Mouse (Mus musculus) right cerebral cortex, postnatal 25 days (tissue): ENCODE results near the gene Tmem200b.
A peak's percentile ranks its signal among the peaks of the same experiment; 100 is the strongest.

ENCODE experiments used
- DNase-seq: peaks from one replicate; pipeline ENCODE4 v3.0.0; 2022

Tmem200b gene

DNA sequence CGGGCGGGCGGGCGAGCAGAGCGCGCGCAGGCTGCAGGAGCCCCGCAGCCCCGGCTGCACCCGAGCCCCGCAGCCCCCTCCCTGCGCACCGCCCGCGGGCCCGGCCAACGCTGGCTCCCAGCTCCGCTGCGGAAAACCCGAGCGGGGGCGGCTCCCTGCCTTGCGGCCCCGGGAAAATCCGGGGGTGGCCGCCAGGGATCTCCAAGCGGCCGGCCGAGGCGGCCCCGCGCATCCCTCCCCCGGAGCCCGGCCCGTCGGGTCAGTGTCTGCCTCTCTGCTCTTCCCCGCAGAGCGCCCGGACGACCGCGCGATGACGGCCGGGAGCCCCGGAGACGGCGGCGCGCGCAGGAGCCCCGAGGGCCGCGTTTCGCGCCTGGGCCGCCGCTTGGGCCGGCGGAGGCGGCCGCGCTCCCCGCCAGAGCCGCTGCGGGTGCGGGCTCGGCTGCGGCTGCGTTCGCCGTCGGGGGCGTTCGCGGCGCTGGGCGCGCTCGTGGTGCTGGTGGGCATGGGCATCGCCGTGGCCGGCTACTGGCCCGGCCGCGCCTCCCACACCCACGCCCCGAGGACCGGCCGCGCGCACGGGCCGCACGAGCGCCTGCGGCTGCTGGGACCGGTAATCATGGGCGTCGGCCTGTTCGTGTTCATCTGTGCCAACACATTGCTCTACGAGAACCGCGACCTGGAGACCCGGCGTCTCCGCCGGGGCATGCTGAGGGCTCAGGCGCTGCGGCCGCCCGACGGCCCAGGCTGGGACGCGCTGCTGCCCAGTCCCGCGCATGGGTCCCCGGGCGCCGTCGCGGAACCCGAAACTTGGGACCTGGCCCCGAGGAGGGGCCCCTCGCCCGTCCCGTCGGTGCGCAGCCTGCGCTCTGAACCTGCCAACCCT is at the start of gene Tmem200b:
Gene Tmem200b (plus strand): TSS at position 311 of the 886 bp plus-strand sequence.
- DNase-seq: peak; percentile 56

DNA sequence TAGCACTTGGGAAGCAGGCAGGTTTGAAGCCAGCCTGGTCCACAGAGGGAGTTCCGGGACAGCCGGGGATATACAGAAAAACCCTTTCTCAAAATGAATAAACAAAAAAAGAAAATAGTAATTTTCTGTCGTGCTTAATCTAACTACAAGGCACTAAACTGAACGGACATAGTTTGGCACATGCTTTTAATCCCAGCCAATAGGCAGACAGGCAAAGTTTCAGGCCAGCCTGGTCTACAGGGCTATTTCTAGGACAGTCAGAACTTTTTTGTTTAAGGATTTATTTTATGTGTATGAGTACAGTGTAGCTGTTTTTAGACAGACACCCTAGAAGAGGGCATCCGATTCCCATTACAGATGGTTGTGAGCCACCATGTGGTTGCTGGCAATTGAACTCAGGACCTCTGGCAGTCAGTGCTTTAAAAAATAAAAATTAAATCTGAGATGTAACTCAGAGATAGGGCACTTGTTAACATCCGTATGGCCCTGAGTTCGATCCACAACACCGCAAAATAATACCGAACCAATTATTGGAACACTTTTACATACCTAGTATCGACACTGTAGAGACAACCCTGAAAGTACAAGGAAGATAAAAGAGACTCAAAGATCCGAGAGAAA is 48.8 kb upstream of the Tmem200b start:
- no peak for DNase-seq

DNA sequence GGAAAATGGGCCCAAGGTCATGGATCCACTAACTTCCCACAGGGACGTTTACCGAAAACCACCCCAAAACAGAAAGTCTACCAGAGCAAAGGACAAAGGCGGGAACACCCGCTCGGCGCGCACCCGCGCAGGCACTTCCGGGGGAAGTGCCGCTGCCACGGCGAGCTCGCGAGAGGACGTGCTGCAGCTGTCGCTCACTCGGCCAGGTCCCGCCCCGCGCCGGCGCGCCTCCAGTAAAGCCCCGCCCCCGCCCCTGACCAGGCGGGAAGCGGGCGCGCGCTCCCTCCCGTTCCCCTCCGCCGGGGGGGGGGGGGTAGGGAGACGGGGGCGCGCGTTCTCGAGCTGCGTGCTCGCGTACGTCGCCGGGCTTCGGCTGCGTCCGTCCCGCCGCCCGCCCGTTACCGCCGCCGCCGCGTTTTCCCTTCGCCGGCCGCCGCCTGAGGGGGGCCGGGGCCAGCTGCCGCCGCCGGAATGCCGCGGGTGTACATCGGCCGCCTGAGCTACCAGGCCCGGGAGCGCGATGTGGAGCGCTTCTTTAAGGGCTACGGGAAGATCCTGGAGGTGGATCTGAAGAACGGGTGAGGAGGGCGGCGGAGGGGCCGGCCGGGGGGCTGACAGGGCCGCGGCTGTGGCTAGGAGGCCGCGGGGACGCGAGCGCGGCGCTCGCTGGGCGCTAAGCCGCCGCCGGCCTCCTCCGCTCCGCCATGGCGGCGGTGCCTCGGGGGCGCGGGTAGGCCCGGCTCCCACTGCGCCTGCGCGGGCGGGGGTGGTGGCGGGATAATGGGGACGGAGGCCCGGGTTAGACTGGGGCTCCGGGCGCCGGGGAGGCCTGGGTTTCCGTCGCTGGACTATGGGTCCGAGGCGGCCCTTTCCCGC is 48.0 kb upstream of the Tmem200b start, which contains the start of gene Srsf4:
Gene Srsf4 (plus strand): TSS at position 325 of the 876 bp plus-strand sequence.
- DNase-seq: peak; percentile 92

DNA sequence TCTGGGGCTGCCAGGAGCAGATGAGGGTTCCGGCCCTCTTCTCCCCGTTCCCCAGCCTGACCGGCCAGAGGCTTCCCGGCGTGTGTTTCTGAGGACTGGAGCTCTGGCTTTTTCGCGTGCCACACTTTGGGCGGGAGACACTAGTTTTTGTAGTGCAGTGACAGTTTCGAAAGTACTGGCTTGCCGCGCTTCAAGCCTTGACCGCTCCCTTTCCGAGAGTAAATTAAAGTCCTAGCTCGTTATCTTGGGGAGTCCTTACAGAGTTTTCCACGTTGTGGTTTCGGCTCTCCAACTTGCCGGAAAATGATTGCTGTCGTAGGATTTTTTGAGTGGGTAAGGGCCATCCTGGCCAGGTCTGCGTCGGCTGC is 47.4 kb upstream of the Tmem200b start:
- DNase-seq: no peak

DNA sequence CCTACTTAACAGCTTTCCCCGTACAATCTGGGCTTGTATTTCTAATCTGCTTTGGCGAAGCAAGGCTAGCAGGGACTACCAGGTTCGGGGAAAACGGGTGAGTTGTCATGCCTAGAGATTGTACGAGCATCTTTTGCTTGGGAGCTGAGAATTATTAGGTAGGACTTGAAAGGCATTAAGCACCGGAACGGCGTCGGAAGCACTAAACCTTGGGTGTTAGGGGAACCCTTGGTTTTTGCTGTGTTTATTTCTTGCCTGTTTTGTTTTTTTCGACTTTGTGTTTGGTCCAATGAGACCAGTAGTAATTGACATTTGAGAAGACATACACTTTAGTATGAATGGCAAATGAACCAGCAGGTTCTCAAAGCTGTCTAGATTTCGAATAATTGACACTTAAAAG is 47.0 kb upstream of the Tmem200b start:
- DNase-seq: no peak

DNA sequence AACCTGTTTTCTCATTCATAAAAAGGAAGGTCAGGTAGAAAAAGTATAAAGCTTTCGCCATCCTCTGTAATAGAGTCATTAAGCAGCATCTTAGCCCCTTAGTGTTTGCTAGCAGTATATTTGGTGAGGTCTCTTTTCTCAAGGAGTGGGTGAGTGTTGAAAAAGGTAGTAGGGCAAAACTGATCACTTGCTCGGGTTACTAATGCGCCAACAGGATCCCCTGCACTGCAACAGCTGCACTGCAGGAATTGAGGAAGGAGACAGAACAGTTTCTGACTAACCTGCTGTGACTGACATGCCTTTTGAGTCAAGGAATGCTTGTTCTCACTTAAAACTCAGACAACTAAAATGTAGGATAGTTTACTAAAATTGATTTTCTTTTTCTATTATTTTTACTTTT is 46.3 kb upstream of the Tmem200b start:
- DNase-seq: no peak

DNA sequence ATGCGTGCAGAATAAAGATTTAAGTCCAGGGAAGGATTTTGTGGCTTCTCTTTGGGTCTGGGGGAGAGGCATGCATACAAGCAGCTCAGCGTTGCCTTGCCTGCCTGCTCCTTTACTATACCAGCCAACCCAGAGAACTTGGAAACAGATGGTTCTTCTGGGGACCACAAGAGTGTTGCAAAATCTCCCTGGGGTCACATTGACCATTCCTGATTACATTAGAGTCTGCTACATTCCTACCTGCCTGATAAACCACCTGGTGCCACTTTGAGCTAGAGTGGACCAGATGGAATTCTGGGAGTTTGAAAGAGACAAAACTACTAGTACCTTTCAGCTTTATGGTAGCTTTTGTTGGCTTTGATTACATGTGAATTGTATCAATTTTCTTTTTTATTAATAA is 44.7 kb upstream of the Tmem200b start:
- no peak for DNase-seq

DNA sequence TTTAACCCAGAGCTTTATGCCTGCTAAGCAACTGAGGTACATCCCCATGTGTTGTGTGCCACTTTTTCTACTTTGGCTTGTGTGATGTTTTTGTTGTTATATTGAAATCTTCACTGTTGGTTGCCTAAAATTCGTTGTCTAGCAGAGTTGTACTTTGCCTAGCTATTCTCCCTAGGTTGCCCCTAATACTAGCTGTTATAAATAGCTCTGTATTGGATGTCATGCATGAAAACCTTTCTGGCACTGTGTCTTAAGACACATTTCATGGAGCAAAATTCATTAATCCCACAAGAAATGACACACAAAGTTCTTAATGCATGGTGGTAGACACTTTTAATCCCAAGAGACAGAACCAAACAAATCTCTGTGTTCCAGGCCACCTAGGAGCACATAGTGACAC is 41.9 kb upstream of the Tmem200b start:
- DNase-seq: no peak

DNA sequence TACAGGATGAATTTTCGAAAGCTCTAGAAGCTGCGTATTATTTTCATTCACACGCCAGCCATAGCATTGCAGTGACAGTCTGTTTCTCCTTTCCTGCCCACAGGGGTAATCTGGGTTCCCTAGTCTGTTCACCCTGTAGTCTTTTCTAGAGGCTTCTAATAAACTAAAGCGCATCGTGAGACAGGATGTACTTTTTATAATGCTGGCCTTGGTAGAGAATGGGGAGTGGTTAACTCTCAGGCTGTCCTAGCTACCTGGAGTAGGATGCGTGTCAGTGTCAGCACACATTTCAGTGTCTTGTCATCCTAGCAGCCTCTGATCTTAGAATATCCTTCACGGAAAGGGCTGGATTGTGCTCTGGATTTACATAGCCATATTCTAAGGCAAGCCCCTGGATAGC is 40.3 kb upstream of the Tmem200b start:
- DNase-seq: no peak

DNA sequence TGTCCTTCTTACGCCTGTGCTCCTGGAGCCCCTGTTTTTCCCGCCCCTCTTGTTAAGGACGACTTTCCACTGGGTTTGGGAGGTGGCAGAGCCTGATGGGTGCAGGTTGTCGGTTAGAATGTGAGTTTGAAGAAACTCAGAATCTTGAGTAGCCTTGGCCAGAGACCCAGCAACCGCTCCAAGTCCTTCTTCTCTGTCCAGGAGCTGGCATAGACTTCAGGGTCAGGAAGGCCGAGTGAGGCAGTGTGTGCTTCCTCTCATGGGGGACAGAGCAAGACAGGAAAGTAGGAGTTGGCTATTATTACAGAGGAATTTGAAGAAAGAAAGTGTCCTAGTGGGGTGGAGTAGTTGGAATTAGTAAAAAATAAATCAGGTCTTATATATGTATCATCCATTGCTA is 38.0 kb upstream of the Tmem200b start:
- DNase-seq: no peak

DNA sequence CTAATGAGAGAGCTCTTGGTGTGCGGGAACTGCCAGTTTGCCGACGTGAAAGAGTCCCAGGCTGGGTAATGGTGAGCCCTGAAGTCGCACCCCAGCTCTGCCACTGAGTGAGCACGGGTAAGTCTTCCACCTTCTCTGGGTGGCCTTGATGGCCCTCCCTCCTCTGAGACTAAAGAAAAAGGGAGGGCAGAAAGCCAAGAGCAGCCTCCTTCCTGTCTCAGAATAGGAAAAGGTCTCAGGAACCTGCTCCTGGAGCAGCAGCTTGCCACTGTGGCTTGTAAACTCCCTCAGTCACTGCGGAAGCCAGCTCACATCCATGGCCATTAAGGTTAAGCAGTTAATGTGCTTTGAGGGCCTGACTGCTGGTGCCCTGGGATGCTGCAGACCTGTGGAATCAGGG is 36.2 kb upstream of the Tmem200b start:
- no peak for DNase-seq

DNA sequence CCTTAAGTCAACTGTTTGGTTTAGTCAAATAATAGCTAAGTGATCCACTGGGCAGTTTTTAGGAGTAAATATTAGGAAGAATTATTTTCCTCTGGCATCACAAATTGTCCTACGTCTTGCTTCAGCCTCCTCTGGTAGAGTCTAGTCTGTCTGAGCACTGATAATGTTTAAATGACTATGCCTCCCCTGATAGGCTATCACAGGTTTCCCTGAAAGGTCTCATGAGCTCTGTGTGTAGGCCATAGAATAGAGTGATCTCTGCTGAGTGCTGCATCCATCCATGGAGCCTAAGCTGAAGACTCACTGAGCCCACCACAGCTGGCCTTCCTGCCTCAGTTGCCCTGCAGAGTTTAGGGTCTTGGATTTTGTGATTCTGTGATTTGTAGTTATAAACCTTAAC is 33.0 kb upstream of the Tmem200b start:
- no peak for DNase-seq

DNA sequence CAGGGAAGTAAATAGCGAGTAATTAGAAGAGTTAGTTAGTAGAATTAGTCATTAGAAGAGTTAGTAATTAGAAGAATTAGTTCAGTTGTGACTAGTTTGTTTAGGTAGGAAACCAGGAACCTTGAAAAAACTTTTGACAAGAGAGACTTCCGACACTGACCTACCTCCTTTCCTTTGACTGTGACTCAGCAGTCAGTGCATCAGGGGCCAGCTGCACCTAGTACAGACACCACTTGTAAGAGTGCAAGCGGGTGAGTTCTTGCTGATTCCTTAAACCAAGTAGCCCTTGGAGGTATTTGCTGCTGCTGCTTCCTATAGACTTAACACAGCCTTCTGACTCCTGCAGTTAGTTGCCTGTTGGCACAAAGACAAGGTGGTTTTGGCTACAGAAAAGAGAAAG is 30.9 kb upstream of the Tmem200b start:
- DNase-seq: no peak

DNA sequence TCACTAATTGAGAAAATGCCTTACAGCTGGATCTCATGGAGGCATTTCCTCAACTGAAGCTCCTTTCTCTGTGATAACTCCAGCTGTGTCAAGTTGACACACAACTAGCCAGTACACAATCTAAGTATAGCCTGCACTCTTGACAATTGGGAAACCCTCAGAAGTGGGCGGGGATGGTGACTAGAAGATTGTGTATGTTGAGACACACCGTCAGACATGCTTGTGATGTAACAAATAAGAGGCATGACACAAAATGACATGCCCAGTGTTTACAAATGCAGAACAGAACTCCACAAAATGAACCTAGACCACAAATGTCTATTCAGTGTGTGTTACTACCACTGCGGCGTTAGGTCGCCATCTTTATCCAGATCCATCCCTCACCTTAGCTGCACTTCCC is 24.5 kb upstream of the Tmem200b start:
- DNase-seq: no peak

DNA sequence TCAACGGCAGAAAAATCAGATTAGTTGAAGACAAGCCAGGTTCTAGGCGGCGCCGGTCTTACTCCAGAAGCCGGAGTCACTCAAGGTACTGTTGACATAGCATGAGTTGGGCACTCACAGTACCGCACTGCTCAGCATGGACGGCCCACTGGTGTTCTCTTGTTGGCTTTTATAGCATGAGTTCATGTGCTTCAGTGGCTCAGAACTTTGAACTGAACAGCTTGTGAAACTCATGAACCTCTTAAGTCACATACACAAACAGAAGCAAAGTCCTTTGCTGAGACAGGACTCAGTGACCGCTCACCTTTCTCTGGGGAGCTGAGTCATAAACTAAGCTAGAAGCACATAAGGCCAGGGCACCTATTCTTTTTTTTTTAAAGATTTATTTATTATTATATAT is 23.8 kb upstream of the Tmem200b start:
- no peak for DNase-seq

DNA sequence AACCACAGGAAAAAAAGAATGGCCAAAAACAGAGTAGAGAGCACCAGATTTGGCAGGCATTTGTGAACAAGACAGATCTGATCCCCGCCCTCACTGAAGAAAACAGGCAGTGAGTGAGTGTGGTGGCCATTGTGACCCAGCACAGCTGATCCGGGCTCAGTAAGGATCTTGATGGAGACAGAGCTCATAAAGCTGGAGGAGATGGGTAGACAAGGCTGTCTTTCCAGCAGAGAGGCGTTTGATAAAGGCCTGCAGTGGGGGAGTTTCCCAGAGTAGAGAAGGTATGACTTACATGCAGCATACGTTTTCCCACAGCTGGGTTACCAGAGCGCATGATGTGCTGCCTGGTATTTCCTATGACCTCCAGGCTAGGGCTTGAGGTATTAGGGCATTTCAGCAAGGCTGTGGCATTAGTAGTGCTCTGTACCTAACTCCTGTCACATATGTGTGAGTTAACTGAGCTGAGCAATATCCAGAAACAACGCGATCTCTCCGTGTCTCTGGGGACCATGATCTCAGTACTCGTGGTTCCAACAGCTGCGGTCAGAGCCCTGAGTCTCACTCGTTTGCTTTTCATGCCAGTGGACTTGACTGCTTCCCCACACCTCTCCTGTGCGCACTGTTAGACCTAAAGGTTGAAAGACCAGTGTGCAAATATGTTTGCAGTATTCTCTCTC is 22.9 kb upstream of the Tmem200b start:
- no peak for DNase-seq

DNA sequence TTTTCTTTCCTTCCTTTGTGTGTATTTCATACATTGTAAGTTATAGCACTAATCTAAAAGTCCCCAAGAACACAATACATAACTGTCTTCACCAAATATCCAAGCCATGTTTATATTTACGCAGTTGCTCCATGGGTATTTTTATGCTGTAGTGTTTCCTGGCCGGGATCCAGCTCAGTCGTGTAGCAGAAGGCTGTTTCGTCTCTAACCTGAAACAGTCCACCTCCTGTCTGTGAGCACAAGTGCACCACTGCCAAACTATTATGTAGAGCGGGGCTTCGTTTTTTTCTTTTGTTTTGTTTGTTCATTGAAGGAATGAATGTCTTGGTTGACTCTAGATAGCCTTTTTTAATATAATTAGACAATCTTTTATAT is 22.4 kb upstream of the Tmem200b start:
- DNase-seq: no peak

DNA sequence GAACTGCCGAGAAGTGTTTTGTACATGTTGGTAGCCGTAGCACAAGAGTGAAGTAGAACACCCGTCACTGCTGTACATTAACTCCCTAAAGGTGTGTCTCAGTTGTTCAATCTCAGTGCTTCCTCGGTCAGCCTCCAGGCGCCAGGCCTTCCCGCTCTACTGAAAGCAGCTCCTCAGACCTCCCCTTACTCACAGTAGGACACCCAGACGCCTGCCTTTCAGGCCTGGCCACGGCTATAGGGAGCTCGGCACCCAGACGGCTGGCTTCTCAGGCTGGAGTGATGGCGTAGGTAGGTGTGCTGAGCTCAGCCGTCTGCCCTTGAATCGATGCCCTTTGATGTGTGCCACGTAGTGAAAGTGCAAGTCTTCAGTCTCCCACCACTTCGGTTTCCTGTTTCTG is 20.5 kb upstream of the Tmem200b start:
- no peak for DNase-seq

DNA sequence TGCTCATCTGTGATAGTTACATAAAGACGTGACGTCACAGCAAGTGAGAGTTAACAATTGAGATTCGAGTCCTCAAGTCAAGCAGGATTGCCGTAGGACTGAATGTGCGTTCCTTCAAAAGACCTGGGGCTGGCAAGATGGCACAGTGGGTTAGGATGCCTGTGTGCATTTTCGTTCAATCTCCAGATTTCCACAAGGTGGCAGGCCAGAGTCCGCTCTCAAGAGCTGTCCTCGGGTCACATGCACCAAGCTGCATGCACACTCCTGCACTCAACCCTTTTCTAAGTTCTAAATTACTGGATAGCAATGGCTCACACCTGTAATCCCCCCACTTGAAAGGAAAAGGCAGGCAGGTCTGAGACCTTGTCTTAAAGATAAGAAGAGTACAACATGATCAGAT is 17.1 kb upstream of the Tmem200b start:
- DNase-seq: peak; percentile 32

DNA sequence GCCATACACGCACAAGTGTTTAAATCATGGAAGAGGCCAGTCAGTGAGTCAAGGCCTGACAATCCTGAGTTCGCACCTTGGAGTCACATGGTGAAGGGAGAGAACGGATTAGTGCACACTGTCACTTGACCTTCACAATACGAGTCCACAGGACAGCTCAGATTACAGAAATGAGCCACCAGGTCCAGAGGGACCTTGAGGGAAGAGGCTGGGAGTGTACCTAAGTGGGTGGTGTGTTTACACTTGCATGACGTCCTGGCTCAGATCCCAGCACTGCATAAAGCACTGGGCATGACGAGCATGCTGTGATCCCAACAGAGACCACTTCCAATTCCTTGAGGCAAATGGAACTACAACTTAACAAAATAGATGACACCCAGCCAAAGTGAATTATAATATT is 15.1 kb upstream of the Tmem200b start:
- no peak for DNase-seq

DNA sequence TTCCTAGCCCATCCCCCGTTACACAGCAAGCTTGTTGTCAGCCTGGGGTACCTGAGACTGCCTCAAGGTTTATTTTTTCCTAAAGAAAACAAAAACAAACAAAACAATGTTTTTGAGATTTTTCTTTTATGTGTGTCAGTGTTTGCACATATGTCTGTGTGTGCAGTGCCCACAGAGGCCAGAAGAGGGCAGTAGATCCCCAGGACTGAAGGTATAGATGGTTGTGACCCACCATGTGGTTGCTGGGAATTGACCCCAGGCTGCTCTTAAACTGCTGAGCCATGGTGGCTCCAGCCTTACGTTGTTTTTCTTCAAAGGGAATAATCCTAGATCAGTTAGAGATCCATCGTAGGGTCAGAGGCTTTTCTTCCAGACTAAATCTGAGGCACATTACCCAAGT is 13.7 kb upstream of the Tmem200b start:
- DNase-seq: no peak

DNA sequence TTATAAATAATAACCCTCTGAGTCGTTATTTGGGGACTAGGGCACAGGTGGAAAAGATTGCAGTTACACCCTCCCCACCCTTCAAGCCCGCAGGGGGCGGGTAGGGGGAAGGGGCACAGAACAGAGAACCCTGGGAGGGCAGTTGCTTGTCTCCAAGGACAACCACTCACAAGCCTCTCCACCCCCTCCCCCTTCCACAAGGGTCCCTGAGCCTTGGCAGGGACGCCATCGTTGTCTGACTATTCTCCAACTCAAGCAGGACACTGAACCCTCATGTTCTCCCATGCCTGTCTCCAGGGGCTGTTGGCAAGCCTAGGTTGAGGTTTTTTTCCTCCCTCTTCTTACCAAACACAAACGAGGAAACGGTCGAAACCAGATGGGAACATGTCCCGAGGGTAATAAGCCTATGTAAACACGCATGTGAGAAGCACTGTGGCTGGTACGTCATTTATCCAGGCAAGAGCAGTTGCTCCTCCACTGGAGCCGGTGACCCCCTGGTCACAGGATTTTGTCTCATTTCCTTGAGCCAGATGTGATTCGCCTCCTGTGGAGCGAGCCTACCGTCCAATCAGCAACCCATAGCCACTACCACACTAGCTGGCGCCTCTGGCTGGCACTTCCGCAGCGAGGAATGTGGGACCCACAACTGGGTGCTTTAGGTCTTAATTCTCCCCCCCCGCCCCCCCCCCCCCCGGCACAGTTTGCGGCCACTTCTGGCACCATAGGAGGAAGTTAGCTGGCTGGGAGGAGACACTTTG is 11.2 kb upstream of the Tmem200b start:
- no peak for DNase-seq
